ENCODE assay signal across 1 mouse cellular context in the genomic region with DNA sequence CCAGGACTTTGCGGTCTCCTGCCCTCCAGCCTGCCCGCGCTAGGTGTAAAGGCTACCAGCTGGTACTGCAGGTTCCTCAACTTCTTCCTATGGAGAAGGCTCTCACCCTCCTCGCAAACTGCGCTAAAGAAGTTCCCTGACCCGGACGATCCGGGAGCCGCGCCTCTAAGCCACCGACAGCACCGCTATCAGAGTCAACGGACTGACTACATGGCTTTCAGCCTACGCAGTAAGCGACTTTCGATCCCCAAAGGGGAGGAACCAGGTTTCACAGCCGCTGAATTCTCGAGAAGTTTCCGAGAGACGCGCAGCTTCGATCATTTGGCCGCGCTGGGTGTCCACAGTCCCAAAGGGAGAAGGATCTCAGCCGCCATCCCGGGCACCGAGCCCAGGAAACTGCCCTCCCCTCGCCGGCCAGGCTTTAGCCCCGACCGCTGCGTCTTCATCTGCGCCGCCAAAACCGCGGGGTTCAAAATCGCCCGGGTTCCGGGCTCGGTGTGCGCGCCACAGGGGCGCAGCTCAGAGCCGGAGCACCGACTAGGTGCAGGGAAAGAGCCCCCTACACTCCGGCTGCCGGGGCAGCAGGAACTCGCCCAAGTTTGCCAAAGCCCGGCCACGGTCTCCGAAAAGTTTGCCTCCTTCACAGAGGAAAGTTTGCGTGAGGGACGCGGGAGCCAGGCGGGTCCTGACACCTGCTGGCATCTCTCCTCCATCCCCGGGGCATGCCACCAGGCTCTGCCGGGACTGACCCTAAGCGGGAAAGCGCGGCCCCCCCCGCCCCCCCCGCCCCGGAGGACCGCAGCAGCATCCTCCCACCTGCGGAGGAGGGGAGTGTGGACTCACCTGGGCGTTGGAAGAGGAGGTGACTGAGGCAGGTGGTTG.
TF ChIP-seq lines count a peak whose summit lies in the region.

No protein-coding gene starts in this region.

TF ChIP-seq in CH12.LX, 34 proteins besides CTCF, POLR2A, EP300 and RAD21 (continued from another document):
- TF ChIP-seq MAFK (IDR thresholded peaks at IDR 0.05; ENCODE audit: insufficient replicate concordance, low read length) (no peak), E2F4 (IDR thresholded peaks at IDR 0.05; ENCODE audit: insufficient replicate concordance, low read depth, low read length) (no peak), MYC (IDR thresholded peaks at IDR 0.05; ENCODE audit: low read depth, low read length) (no peak), MXI1 (IDR thresholded peaks at IDR 0.05; ENCODE audit: low read depth, low read length) (peak; percentile 50), SMC3 (IDR thresholded peaks at IDR 0.05; ENCODE audit: low read depth, low read length) (no peak), IRF4 (IDR thresholded peaks at IDR 0.05; ENCODE audit: low read depth, low read length) (no peak; the same call in 1 of the 2 replicates), POLR2AphosphoS2 (IDR thresholded peaks at IDR 0.05; ENCODE audit: low read depth, low read length) (no peak), ETS1 (conservative IDR thresholded peaks at IDR 0.05; ENCODE audit: low read depth, low read length) (no peak), GABPA (IDR thresholded peaks at IDR 0.05; ENCODE audit: insufficient replicate concordance, low read depth, low read length) (no peak), CHD1 (IDR thresholded peaks at IDR 0.05; ENCODE audit: low read depth, low read length) (no peak; the same call in 1 of the 2 replicates), MAX (IDR thresholded peaks at IDR 0.05; ENCODE audit: low read length) (0 out of 2 replicates have a peak, but pooled peaks have one; percentile 27), HCFC1 (IDR thresholded peaks at IDR 0.05; ENCODE audit: low read depth, low read length) (no peak), UBTF (IDR thresholded peaks at IDR 0.05; ENCODE audit: low read depth, low read length) (peak; percentile 75; the same call in 1 of the 2 replicates), ZKSCAN1 (IDR thresholded peaks at IDR 0.05; ENCODE audit: borderline replicate concordance, low read depth, low read length) (no peak), TBP (conservative IDR thresholded peaks at IDR 0.05; ENCODE audit: low read depth, low read length) (no peak), NELFE (IDR thresholded peaks at IDR 0.05; ENCODE audit: low read depth, low read length) (0 out of 2 replicates have a peak, but pooled peaks have one; percentile 30), MAZ (IDR thresholded peaks at IDR 0.05; ENCODE audit: low read depth, low read length) (no peak; the same call in 1 of the 2 replicates), ZNF384 (IDR thresholded peaks at IDR 0.05; ENCODE audit: low read depth, low read length) (no peak), ELF1 (IDR thresholded peaks at IDR 0.05; ENCODE audit: low read depth, low read length) (no peak), TCF12 (IDR thresholded peaks at IDR 0.05; ENCODE audit: low read depth, low read length) (peak; percentile 70), USF1 (IDR thresholded peaks at IDR 0.05; ENCODE audit: low read depth, low read length) (no peak), PAX5 (IDR thresholded peaks at IDR 0.05; ENCODE audit: low read length) (no peak)
